In genomic region chr17:48098528-48098890, GRCm38 (mm10) we compare ENCODE assay signal across 7 mouse cellular contexts. TPM values are rescaled to one million over a fixed set of nuclear protein-coding genes. Genes with fewer than 3 reads are reported as not detected.
DNase-seq lines count a peak whose midpoint lies in the region; ATAC-seq and TF ChIP-seq lines count a peak whose summit lies in the region.

No protein-coding gene starts in this region.

- H3K27me3 ChIP-seq in E14TG2a.4 (ENCODE audit: insufficient read depth, low read length) = peaks cover 72% of the 10 kb centered on the region
- H3K27me3 ChIP-seq in hindbrain, embryonic 12.5 days = peaks cover 69% of the 10 kb centered on the region
- H3K27me3 ChIP-seq in midbrain, embryonic 10.5 days (ENCODE audit: low read depth, poor library complexity, severe bottlenecking) = peaks cover 70% of the 10 kb centered on the region

- H3K4me3 ChIP-seq in E14TG2a.4 (replicated peaks; ENCODE audit: low read length) = peak overlapping the region; percentile 68
- H3K4me3 ChIP-seq in hindbrain, embryonic 12.5 days = peak overlapping the region; percentile 6
- H3K4me3 ChIP-seq in midbrain, embryonic 10.5 days = peak overlapping the region; percentile 53

- no peak for TF ChIP-seq CTCF in E14TG2a.4 (conservative IDR thresholded peaks at IDR 0.05; ENCODE audit: low read length)

- peak overlapping the region; percentile 5; the same call in 1 of the 2 replicates for H3K27ac ChIP-seq in hindbrain, embryonic 12.5 days
- peak overlapping the region; percentile 70; the same call in 1 of the 2 replicates for H3K27ac ChIP-seq in midbrain, embryonic 10.5 days (replicated peaks)

- peak; percentile 10 for DNase-seq in CD4-positive helper T cell, adult 2 months (ENCODE audit: low read depth, low spot score)
- DNase-seq in midbrain, embryonic 10.5 days (ENCODE audit: low spot score) = peak; percentile 54
- no peak for DNase-seq in layer of hippocampus, adult 9-11 months
- DNase-seq in left cerebral cortex, adult 8-10 months (ENCODE audit: low spot score in 2 of 2) = no peak
- no peak for DNase-seq in urinary bladder, postnatal 4 days (ENCODE audit: low spot score in 2 of 2)

- H3K9me3 ChIP-seq in E14TG2a.4 (ENCODE audit: low read length) = peaks cover 8% of the 10 kb centered on the region
- 0 out of 2 replicates have a peak, but pooled peaks cover 3% of the 10 kb centered on the region for H3K9me3 ChIP-seq in hindbrain, embryonic 12.5 days (replicated peaks)
- 0 out of 2 replicates have a peak, but pooled peaks cover 2% of the 10 kb centered on the region for H3K9me3 ChIP-seq in midbrain, embryonic 10.5 days (replicated peaks)

- peaks cover 60% of the 10 kb centered on the region for H3K4me1 ChIP-seq in E14TG2a.4 (replicated peaks; ENCODE audit: low read depth, low read length)
- peaks cover 53% of the 10 kb centered on the region for H3K4me1 ChIP-seq in hindbrain, embryonic 12.5 days
- peaks cover 62% of the 10 kb centered on the region for H3K4me1 ChIP-seq in midbrain, embryonic 10.5 days

- peak overlapping the region; percentile 62 for H3K4me2 ChIP-seq in hindbrain, embryonic 12.5 days (replicated peaks)

- no peak overlapping the region; the same call in 1 of the 2 replicates for H3K9ac ChIP-seq in hindbrain, embryonic 12.5 days

- ATAC-seq in hindbrain, embryonic 12.5 days (ENCODE audit: low FRiP score) = no peak

- no peaks in the 10 kb centered on the region for H3K36me3 ChIP-seq in E14TG2a.4 (ENCODE audit: insufficient read depth, low read length)
- no peaks in the 10 kb centered on the region for H3K36me3 ChIP-seq in hindbrain, embryonic 12.5 days
- no peaks in the 10 kb centered on the region for H3K36me3 ChIP-seq in midbrain, embryonic 10.5 days

- WGBS in hindbrain, embryonic 12.5 days = 0% methylated on average over 18 of the region's 19 CpGs
- WGBS in midbrain, embryonic 10.5 days = under 1% methylated on average over 19 of the region's 19 CpGs

RNA-seq across cellular contexts. Expression of gene 1700067P10Rik, which starts 9.4 kb away (rescaled TPM):
- polyA plus RNA-seq in hindbrain, embryonic 12.5 days (2016; fragmentation: Nextera tagmentation; extraction: Ambion mirVana) = 0.26 TPM in 1 of 2 replicates, not detected in the other
- polyA plus RNA-seq in midbrain, embryonic 10.5 days (2016; fragmentation: Nextera tagmentation; extraction: Ambion mirVana) = not detected in 2 replicates
- total RNA-seq in left cerebral cortex, adult 8-10 months (2022) = not detected

RNA-seq across cellular contexts. Expression of gene 9830107B12Rik, which starts 47.6 kb away (rescaled TPM):
- polyA plus RNA-seq in hindbrain, embryonic 12.5 days (2016; fragmentation: Nextera tagmentation; extraction: Ambion mirVana) = 0.10 TPM in 1 of 2 replicates, not detected in the other
- not detected in 2 replicates for polyA plus RNA-seq in midbrain, embryonic 10.5 days (2016; fragmentation: Nextera tagmentation; extraction: Ambion mirVana)
- total RNA-seq in left cerebral cortex, adult 8-10 months (2022) = under 1 TPM in 1 of 4 experiments, not detected in 3; 0.26 TPM

Comparison
In these comparisons a context has a peak if more than half of its experiments do, and no peak if none do; other contexts are left out.
1. DNase-seq: peak in CD4-positive helper T cell, adult 2 months (single experiment) and midbrain, embryonic 10.5 days (single experiment); none in layer of hippocampus, adult 9-11 months (single experiment), left cerebral cortex, adult 8-10 months (0 of 2) and urinary bladder, postnatal 4 days (0 of 2).
2. H3K4me3 ChIP-seq: peak in every context shown above with its lines; median percentile 68 in E14TG2a.4; 53 in midbrain, embryonic 10.5 days; 6 in hindbrain, embryonic 12.5 days.